In the genomic region with DNA sequence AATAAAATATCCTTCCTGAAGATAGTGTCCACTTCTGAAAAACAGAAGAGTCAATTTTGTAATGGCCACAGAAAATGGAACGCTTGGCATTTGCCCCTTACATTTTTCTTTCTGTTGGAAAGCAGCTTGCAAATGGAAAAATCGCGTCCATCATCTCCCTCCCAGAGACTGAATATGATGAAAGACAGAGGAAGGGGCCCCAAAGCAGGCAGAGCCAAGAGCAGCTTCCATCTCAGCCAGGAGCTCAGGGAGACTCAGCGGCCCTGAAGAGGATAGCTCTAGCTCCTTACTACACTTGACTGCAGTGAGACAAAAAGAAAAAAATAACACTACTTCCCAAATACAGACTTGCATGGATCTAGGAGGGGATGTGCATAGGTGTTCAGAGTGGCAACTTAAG, we compare ENCODE assay signal across 12 mouse cellular contexts.
"Had no signal": no experiment of that assay in that cellular context is flagged by ENCODE, and none has a peak within 500 bp of the region (broad histone marks: within the 10 kb centered on the region; RNA-seq: fewer than 3 reads in every experiment).

No protein-coding gene starts in this region.

- H3K27me3 ChIP-seq: liver, embryonic 15.5 days had no signal

- H3K9ac ChIP-seq: liver, embryonic 15.5 days; midbrain, embryonic 13.5 days had no signal

- DNase-seq: kidney, adult 9 months; kidney, postnatal 14 days; lung, postnatal 14 days; right cerebral cortex, postnatal 14 days; thymus, postnatal 36 days had no signal

- ATAC-seq: hindbrain, embryonic 16.5 days; inflammation-experienced regulatory T-cells, adult 6 months; midbrain, embryonic 13.5 days had no signal

- H3K27ac ChIP-seq: left cerebral cortex, adult 2 months; limb, embryonic 10.5 days; liver, embryonic 15.5 days; midbrain, embryonic 13.5 days had no signal

- H3K9me3 ChIP-seq: limb, embryonic 10.5 days; liver, embryonic 15.5 days; midbrain, embryonic 13.5 days had no signal

- H3K4me1 ChIP-seq: limb, embryonic 10.5 days; midbrain, embryonic 13.5 days had no signal

- H3K4me2 ChIP-seq: liver, embryonic 11.5 days; liver, embryonic 15.5 days; midbrain, embryonic 13.5 days had no signal

- H3K36me3 ChIP-seq: limb, embryonic 10.5 days; liver, embryonic 15.5 days; midbrain, embryonic 13.5 days had no signal

- H3K4me3 ChIP-seq: left cerebral cortex, adult 2 months; limb, embryonic 10.5 days; liver, embryonic 15.5 days; midbrain, embryonic 13.5 days had no signal
